Mouse (Mus musculus) cerebellum, adult 9-11 months (tissue): ENCODE measurements around the gene Stard13.

ENCODE experiments used
- DNase-seq: peaks from one replicate; pipeline ENCODE4 v3.0.0; 2022

Stard13 gene

GRCm38 (mm10) chr5:151233400-151234031 lies at the start of gene Stard13:
TSS of gene Stard13 (minus strand) at chr5:151233836.
- peak; percentile 2 for DNase-seq

- DNase-seq = no peak
Measured at GRCm38 (mm10) chr5:151279531-151279930, 45.9 kb upstream of the Stard13 start.

- no peak for DNase-seq
Measured at GRCm38 (mm10) chr5:151277927-151278326, 44.3 kb upstream of the Stard13 start.

GRCm38 (mm10) chr5:151275986-151276385 lies 42.4 kb upstream of the Stard13 start:
- DNase-seq = no peak

- DNase-seq = no peak
Measured at GRCm38 (mm10) chr5:151274265-151274664, 40.6 kb upstream of the Stard13 start.

GRCm38 (mm10) chr5:151270815-151271214 lies 37.2 kb upstream of the Stard13 start:
- no peak for DNase-seq

GRCm38 (mm10) chr5:151266896-151267634 lies 33.4 kb upstream of the Stard13 start:
- no peak for DNase-seq

- DNase-seq = no peak
Measured at GRCm38 (mm10) chr5:151261558-151261957, 27.9 kb upstream of the Stard13 start.

GRCm38 (mm10) chr5:151252213-151252612 lies 18.6 kb upstream of the Stard13 start:
- DNase-seq = no peak

GRCm38 (mm10) chr5:151251656-151252055 lies 18.0 kb upstream of the Stard13 start:
- no peak for DNase-seq

GRCm38 (mm10) chr5:151248671-151249620 lies 15.3 kb upstream of the Stard13 start:
- DNase-seq = no peak

GRCm38 (mm10) chr5:151248084-151248483 lies 14.4 kb upstream of the Stard13 start:
- DNase-seq = no peak

GRCm38 (mm10) chr5:151247115-151247875 lies 13.7 kb upstream of the Stard13 start:
- no peak for DNase-seq

GRCm38 (mm10) chr5:151246287-151246686 lies 12.7 kb upstream of the Stard13 start:
- no peak for DNase-seq

- no peak for DNase-seq
Measured at GRCm38 (mm10) chr5:151245571-151245970, 11.9 kb upstream of the Stard13 start.

- DNase-seq = no peak
Measured at GRCm38 (mm10) chr5:151238730-151239129, 5.1 kb upstream of the Stard13 start.

GRCm38 (mm10) chr5:151236411-151236810 lies 2.8 kb upstream of the Stard13 start:
- DNase-seq = no peak

GRCm38 (mm10) chr5:151232576-151233299 lies 898 bp downstream of the Stard13 start:
- no peak for DNase-seq

- DNase-seq = no peak
Measured at GRCm38 (mm10) chr5:151231861-151232260, 1.8 kb downstream of the Stard13 start.

- DNase-seq = peak; percentile 20
Measured at GRCm38 (mm10) chr5:151231411-151231810, 2.2 kb downstream of the Stard13 start.

- DNase-seq = no peak
Measured at GRCm38 (mm10) chr5:151230427-151230826, 3.2 kb downstream of the Stard13 start.
